Mouse (Mus musculus) ES-E14 (cell line): Measurements from ENCODE around the gene Cep162.

ENCODE experiments used
- CHD2 ChIP-seq: IDR thresholded peaks from 2 replicates; pipeline ENCODE4 v1.6.1; 2014; ENCODE audit warnings: mild to moderate bottlenecking, low read depth, low read length, inconsistent platforms
- HCFC1 ChIP-seq: IDR thresholded peaks from 2 replicates; pipeline ENCODE4 v1.6.1; 2012; ENCODE audit warnings: low read length, inconsistent platforms, borderline replicate concordance; ENCODE audit not compliant: insufficient read depth
- MAFK ChIP-seq: IDR thresholded peaks from 2 replicates; pipeline ENCODE4 v1.6.1; 2014; ENCODE audit warnings: mild to moderate bottlenecking, low read depth, low read length, inconsistent platforms; ENCODE audit not compliant: insufficient read depth
- ZC3H11A ChIP-seq: IDR thresholded peaks from 2 replicates; pipeline ENCODE4 v1.6.1; 2012; ENCODE audit warnings: low read depth, mild to moderate bottlenecking, inconsistent platforms, low read length, borderline replicate concordance
- ZNF384 ChIP-seq: IDR thresholded peaks from 2 replicates; pipeline ENCODE4 v1.6.1; 2012; ENCODE audit warnings: low read depth, low read length, inconsistent platforms

DNA sequence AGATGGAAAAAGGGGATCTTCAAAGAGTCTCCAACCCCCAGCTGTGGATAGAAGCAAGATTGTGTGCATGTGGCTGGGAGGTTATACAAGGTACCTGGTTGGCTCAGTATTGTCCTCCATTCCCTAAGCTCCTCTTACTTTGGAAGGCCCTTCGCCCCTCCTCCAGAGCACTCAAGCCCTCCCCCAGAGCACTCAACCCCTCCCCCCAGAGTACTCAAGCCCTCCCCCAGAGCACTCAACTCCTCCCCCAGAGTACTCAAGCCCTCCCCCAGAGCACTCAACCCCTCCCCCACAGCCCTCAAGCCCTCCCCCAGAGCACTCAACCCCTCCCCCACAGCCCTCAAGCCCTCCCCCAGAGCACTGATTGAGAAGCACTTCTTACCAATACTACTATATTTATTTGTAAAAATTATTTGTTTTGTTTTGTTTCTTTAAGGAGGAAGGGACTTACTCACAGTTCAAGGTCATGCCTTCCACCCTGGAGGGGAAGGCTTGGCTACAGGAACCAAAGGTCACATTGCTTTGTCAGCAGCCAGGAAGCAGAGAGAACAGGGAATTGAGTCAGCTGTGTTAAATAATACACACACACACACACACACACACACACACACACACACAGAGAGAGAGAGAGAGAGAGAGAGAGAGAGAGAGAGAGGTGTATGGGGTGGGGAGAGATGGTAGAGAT, 102.6 kb downstream of the Cep162 start:
- TF ChIP-seq HCFC1: no peak
- TF ChIP-seq ZNF384: no peak
- no peak for TF ChIP-seq CHD2
- TF ChIP-seq ZC3H11A: no peak
- TF ChIP-seq MAFK: no peak
